Mouse (Mus musculus): ENCODE data around the gene Atf7.
"Not testable (repeated sequence)": the region's sequence is repeated elsewhere in the genome, so short reads cannot be mapped to it uniquely, and the experiment has no call there.

Atf7 gene

DNA sequence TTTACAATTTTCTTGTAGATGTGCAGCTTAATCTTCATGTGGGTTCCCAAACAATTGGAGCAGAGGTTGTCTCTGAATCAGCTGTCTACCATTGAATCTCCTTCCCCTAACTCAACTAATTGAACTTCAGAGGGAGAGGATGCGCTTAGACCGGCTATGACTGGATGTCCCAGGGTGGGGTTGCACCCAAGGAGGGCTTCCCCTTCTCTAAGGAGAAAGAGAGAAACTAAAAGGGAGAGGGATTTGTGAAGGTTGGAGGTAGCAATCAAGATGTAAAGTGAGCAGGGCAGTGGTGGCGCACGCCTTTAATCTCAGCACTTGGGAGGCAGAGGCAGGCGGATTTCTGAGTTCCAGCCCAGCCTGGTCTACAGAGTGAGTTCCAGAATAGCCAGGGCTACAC is 5.8 kb downstream of the Atf7 start:
- DNase-seq (ENCODE audit: low spot score), result no peak

DNA sequence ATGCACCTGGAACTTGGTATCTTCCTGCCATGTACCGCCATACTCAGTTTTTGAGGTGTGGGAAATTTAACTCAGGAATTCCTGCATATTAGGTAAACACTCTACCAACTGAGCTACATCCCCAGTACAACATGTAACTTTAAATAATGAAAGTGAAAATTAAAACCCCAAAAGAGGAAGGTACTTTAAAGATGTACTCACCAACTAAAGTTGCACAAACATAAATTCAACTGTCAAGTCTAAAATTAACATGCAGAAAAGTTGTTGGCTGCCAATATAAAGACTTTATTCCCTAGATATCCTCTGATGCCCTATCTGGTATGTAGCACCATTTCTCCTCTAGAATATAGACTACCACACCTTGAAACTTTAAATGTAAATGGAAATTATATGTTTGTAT is 7.6 kb downstream of the Atf7 start:
- DNase-seq (ENCODE audit: low spot score), result no peak

DNA sequence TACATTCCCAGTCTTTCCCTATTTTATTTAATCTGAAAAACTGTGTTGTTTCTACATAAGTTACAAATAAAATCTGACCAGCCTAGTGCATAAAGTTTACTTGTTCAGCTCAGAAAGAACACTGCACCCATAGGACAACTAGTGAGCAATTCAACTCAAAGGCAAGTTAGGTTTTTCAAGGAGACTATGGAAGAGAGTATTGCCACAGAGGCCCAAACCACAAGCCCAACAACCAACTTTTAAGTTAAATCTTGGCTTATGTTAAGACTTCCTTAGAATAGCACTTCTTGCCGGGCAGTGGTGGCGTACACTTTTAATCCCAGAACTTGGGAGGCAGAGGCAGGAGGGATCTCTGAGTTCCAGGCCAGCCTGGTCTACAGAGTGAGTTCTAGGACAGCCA is 9.1 kb downstream of the Atf7 start:
- no peak for DNase-seq (ENCODE audit: low spot score)

DNA sequence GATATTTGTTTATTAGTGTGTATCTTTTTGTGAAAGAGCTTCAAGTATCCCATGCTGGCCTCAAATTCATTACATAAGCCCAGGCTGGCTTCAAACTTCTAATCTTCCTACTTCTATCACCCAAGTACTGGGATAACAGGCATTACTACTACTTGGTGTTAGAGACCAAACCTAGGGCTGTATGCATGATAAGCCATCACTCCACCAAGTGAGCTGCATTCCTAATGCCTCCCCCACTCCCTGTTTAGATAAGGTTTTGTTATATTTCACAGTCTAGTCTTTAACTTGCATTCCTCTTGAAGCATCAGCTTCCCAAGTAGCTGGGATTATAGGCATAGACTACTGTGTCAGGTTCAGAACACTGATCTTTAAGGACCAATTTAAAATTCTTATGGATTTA is 11.0 kb downstream of the Atf7 start:
- DNase-seq (ENCODE audit: low spot score), result no peak

DNA sequence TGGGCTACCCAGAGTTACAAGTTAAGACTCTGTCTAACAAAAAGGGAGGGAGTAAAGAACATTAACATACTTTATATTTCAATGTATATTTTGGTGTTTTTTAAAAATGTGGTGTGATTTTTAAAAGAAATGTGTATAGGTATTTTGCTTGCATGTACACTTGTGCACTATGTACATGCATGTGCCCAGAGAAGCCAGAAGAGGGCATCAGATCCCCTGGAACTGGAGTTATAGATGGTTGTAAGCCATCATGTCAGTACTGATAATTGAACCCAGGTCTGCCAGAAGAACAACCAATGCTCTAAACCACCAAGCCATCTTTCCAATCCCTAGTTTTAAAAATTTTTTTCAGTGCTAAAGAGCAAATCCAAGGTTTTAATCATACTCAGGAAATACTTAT is 12.3 kb downstream of the Atf7 start:
- no peak for DNase-seq (ENCODE audit: low spot score)

DNA sequence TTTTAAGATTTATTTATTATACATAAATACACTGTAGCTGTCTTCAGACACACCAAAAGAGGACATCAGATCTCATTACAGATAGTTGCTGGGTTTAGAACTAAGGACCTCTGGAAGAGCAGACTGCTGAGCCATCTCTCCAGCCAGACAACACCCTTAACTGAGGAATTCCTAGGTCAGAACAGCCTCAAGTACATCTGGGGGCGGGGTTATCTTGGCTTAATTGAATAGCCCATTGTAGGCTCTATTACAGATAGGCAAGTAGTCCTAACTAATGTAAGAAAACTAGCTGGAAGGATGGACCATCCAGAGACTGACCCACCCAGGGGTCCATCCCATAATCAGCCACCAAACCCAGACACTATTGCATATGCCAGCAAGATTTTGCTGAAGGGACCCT is 16.7 kb downstream of the Atf7 start:
- DNase-seq (ENCODE audit: low spot score), result not testable (repeated sequence)

DNA sequence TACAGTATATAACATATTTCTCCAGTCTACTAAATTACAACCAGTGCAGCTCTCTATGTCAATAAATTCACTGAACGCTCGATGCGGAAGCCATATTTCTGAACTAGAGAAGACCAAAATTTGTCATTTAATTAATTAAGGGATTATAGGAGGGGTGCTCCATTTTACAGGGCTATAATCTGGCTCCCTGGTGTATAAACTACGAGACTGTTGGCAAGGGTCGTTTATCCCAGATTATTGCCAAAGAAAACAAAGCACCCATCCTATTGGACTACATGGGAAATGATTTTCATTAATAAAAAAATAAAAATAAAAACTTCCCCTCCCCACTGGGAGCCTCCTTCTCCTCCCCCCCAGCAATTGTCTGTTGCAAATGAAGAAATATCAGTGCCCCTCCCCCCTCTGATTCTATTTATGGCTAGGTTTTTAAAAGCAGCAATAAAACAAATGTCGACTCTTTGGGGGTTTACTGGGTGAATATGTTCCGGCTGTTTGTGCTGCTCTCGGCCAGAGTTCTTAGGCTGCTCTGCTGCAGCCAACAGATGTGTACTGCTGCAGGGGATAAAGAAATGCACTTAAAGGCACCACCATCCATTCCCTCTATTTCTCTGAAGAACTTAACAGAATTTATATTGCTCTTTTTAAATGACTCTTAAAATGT is 31.1 kb downstream of the Atf7 start:
- no peak for DNase-seq (ENCODE audit: low spot score)

DNA sequence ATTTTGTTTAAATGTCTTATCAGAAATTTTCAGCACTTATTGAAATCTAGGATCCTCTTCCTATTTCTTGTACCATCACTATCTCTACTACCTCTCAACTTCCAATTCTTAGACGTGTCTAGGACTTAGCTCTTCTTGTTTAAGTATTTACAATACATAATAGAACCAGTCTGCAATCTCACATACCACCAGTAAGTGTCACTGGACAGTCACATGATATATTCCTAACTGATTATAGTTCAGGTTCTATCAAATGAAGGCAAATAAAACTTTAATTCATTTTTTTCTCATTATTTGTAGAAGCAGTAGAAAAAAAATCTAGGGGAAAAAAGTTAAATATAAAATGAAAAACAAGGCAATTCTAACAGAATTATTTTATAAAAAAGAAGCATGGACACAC is 32.6 kb downstream of the Atf7 start:
- no peak for DNase-seq (ENCODE audit: low spot score)

DNA sequence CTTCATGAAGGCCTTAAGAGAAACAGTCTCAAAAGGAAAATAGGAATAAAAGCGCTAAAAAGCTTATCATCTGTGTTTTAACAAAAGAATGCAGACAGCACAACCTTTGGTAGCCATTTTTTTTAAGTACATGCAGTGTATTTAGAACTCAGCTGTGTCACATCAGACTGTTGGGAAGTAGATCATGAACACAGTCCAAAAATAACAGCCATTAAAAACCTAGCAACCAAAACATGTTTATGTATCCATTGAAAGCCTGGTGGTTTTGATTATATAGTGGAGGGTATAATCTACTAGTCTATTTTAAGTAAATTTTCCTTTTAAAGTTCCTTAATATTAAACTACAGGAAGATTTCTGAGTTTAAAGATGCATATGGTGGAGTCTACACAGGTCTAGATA is 34.7 kb downstream of the Atf7 start:
- DNase-seq (ENCODE audit: low spot score), result no peak

DNA sequence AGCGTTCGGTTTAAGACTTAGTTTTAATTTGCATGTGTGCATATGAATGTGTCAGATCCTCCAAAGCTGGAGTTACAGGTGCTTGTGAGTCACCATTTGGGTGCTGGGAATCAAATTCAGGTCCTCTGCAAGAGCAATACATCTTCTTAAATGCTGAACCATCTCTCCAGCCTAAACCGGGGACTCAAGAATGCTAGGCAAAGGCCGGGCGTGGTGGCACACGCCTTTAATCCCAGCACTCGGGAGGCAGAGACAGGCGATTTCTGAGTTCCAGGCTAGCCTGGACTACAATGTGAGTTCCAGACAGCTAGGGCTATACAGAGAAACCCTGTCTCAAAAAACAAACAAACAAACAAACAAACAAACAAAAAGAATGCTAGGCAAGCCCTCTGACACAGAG is 35.4 kb downstream of the Atf7 start:
- no peak for DNase-seq (ENCODE audit: low spot score)

DNA sequence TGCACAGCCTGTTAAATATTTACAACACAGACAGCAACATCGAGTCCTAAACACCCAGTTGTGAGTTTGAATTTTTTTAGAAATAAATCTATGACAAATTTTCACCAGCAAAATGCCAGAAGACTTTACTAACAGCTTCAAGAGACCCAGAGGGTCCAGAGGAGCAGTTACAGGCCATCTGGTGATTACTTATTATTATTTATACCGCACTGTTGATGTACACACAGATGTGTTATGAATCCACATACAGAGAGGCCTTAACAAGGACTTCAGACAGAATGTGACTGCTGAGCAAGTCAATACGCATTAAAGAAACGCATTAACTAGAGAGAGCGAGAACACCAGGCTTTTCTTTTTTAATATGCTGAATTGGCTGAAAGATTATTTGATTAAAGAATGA is 39.8 kb downstream of the Atf7 start:
- no peak for DNase-seq (ENCODE audit: low spot score)

DNA sequence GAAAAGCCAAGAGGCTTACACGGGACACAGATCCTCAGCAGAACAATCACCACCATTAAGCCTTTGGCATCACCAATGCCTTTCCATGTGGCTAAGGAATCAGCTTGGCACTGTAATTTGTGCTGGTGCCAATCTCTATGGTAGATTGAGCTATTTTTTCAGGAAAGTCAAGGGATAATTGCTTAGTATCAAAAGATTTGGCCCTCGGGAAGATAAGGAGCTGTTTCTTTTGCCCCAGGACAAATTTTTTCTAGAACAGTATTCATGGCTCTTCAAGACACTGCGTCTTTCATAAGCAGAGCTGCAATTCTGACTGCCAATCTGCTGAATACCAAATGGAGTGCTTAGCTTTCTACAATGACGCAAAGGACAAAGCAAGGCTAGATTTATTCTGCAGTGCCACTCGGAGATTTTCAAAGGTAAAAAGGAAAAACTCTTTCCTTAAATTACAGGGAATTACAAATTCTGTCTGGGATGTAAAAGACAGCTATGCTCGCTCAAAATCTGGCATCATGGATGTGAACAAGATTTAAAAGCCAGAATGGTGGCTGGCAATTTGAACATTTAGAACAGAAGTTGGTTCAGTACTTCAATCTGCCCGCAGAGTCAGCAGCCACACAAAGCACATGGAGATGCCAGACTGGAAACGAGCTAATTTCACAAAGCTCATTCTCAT is 41.4 kb downstream of the Atf7 start:
- no peak for DNase-seq (ENCODE audit: low spot score)

DNA sequence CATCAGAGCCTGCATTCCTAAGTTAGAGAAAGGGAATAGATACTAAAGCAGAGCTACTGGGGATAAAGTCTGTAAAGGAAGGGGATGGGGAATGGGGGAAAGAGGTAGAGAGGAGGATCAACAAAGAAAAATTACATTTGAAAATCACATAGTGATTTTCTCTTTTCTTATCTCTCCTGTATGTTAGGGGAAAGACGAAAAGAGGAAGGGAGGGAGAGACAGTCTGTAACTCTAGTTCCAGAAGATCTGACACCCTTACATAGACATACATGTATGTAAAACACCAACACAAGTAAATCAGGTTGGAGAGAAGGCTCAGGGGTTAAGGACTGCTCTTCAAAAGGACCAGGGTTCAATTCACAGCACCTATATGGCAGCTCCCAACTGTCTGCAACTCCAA is 44.1 kb downstream of the Atf7 start:
- DNase-seq (ENCODE audit: low spot score), result no peak

DNA sequence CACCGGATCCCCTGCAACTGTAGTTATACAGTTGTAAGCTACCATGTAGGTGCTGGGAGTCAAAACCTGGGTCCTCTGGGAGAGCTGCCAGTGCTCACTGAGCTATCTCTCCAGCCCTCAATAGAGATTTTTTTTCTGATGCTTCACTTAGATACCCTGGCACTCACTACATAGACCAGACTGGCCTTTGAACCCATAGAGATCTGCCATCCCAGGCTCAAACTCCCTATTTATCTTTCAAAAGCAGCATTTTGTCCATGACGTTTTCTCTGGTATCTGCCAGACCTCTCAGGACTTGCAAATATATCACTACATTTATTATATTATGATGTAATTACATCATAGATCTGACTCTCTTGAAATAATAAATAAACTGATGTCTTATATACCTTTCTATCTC is 46.9 kb downstream of the Atf7 start:
- DNase-seq (ENCODE audit: low spot score), result no peak

DNA sequence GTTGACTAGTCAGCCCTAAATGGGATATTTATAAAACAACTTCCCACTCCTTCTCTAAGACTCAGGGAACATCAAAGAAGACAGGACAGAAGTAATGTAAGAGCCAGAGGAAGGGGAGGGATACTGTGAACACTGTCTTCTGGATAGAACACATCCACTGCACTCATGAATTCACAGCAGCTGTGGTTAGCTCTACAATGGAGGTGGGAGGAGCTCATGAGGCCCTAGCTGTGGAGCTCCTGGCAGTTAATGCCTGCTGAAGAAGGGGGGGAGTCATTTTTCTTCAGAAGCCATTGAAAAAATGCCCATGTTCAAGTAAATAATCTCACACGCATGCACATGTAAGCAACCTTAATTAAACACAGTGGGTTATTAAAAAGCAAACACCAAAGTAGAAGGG is 48.3 kb downstream of the Atf7 start:
- DNase-seq (ENCODE audit: low spot score), result no peak

DNA sequence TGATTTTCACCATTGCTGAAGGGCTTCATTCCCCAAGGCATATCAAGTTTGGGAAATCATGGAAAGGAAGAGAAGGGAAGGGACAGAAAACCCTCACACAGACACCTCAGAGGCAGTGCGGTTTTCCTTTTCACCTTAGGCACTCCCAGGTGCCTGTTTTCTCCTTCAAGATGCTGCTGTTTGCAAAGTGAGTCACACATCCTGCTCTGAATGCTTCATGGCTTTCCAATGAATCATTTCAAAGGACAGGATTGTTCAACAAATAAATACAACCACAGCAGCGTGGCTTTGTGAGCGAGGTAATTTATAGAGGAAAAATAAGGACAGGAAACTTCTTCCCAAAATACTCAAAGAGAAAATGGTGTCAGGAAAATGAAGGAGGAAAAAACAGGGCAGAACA is 53.2 kb downstream of the Atf7 start:
- DNase-seq (ENCODE audit: low spot score), result no peak

DNA sequence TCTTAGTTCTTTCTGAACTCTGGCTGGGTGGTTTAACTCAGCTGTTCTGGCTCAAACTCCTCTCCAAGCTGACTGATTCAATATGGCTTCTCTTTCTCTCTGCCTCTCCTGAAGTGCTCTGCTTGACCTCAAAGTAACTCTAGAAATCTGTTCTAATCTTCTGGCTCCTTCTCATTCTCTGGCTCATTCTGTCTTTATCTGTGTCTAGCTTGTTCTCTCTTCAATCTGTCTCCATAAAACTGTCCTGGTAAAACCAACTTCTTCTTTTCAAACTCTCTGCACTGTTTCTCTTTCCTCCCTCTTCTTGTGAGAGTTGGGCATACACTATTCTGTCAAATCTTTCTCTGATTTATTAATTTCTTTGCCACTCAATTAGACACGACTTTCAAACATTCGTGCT is 57.4 kb downstream of the Atf7 start:
- no peak for DNase-seq (ENCODE audit: low spot score)

DNA sequence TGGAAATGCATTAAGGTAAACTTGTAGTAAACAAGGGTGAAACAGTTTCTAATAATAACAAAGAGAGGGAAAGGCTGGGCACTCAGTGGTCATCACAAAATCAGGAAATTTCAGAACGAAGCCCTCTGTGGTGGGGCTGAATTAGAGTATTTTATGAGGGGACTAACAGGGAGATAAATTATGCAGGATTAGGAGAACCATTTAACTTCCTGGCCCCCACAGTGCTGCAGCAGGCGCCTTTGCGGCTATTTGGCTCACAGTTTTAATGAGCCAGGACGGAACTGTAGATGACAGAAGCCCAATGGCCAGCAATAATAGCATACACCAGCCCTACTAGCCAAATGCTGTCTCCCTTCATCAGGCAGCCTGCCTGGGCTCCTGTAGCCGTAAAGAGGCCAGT is 61.6 kb downstream of the Atf7 start:
- no peak for DNase-seq (ENCODE audit: low spot score)

DNA sequence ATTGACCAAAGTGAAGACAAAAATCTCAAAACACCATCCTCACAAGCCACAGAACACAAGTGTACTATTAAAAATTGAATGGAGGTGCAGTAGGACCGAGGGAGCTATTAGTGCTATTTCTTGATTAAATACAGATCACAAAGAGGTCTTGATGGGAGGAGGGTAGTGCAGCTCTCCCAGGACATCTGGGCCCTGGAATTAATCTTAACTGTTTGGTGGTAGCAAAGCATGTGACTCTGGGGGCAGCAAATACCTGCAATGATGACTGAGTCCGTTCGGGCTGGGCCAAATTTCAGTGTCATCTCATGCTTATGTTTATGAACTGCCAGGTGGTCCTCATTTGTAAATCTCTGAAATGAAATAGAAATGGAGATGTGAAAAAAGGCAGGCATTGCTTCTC is 62.2 kb downstream of the Atf7 start:
- no peak for DNase-seq (ENCODE audit: low spot score)

DNA sequence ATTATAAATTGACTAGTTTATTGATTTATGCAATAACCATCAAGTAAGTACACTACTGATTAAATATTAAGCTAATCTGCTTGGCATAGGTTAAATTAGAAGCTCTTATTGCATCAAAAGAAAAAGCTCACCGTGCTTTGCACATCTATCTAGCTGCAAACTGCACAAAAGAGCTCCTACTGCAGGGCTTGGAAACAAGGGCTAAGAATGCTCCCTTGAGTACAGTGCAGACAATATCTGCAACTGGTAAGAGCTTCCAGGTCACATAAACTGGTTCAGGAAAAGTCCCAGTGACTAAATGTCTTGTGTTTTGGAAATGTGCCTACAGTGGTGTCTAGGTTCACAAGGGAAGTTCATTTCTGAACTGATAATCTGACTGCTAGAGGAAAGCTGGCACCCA is 62.8 kb downstream of the Atf7 start:
- DNase-seq (ENCODE audit: low spot score), result no peak

DNA sequence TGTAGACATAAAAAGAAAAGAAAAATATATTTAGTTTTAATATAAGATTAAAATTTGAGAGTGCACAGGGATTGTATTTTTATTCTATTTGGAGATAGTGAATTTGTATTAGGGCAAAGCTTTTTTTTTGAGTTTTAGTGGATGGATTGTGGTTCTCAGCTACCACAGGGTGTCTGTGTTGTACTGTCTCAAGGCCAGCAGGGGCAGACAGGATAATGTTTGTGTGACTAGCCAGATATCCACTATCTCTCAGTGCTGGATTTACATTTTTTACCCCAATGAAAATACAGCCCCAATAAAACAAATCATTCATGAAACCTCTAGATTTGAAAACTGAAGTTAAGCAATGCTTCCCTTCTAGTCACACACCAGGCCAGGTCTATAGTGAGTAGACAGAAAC is 67.7 kb downstream of the Atf7 start:
- no peak for DNase-seq (ENCODE audit: low spot score)

DNA sequence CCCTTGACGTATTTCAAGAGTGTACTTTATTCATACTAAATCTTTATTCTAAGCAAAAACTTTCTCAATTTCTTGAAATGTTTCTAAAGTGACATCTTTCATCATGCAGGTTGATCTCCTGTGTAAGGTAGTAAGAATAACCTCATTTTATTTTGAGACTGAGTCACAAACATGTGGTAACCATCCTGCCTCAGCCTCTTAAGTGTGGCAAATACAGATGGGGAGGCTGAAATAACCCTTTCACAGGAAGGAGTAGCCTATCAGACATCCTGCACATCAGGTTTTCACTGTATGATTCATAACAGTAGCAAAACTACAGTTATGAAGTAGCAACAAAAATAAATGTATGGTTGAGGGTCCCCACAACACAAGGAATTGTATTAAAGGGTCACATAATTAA is 69.7 kb downstream of the Atf7 start:
- DNase-seq (ENCODE audit: low spot score), result no peak

DNA sequence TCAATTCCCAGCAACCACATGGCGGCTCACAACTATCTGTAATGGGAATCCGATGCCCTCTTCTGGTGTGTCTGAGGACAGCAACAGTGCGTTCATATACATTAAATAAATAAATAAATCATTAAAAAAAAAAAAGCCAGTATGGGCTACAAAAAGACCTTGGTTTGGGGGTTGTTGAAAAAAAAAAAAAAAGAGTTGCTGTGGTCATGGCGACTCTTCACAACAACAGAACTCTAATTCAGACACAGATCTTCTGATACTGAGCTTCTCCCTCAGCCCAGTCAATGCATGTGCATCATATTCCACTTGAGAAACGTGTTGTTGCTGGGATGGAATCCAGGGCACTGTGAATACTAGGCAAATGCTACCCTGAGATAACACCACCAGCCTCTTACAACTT is 72.7 kb downstream of the Atf7 start:
- DNase-seq (ENCODE audit: low spot score), result no peak

DNA sequence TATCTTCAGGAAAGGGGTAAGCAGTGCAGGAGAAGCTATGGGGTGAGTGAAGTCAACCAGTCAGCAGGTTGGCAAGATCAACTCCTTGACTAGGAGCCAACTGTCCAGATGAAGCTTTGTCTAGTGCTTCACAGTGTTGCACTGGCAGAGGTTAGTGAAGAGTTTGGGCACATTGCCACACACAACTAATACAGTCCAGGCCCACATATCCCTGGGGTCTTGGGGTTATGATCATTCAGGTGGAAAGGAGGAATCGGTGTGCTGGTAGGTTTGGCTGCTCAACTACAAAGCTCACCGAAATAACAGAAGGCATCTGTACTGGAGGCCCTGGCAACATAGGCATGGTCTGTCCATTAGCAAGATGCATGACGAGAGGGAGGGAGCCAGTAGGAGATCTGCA is 77.8 kb downstream of the Atf7 start:
- no peak for DNase-seq (ENCODE audit: low spot score)

Data from ovary, postnatal 10 days (tissue).